Mouse (Mus musculus) R1 (cell line): ENCODE measurements around the gene Rps2.
"Not testable (repeated sequence)": the region's sequence is repeated elsewhere in the genome, so short reads cannot be mapped to it uniquely, and the experiment has no call there.

Experiments used
- DNase-seq: peaks from one replicate; pipeline ENCODE4 v3.0.0-alpha.2; 2018; ENCODE audit warnings: low read depth, low spot score

The Rps2 gene

DNA sequence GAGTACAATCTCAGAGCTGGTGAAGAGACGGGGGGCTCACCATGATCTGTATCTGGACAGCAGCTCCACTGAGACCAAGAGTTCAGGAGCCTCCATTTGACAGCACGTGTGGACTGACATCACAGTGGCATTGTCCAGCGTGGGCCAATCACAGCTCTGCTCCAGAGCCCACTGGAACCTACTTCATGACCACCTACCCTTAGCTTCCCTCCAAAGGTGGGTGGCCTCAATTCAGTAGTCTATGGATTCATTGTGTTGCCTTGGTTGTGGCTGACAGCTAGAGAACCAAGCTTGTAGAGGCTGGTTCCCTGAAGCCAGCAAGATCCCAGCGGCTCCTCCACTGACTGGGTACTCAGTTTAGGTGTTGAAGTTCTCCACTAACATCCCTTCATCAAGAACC lies at the start of gene Rps2, which contains the start of gene Rnf151:
Rps2 (plus strand) TSS at position 174 of the 400 bp plus-strand sequence.
Rnf151 (minus strand) TSS at position 121 of the 400 bp plus-strand sequence.
- no peak for DNase-seq

DNA sequence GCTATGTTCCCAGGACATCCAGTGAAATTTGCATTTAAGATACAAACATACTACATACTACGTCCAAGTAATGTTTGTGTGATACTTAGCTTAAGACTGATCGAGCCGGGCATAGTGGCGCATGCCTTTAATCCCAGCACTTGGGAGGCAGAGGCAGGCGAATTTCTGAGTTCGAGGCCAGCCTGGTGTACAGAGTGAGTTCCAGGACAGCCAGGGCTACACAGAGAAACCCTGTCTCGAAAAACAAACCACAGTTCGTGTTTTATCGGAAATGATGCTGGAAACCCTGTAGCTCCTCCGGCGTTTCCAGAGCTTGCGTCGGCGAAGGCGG lies 48.7 kb upstream of the Rps2 start:
- DNase-seq, result not testable (repeated sequence)

DNA sequence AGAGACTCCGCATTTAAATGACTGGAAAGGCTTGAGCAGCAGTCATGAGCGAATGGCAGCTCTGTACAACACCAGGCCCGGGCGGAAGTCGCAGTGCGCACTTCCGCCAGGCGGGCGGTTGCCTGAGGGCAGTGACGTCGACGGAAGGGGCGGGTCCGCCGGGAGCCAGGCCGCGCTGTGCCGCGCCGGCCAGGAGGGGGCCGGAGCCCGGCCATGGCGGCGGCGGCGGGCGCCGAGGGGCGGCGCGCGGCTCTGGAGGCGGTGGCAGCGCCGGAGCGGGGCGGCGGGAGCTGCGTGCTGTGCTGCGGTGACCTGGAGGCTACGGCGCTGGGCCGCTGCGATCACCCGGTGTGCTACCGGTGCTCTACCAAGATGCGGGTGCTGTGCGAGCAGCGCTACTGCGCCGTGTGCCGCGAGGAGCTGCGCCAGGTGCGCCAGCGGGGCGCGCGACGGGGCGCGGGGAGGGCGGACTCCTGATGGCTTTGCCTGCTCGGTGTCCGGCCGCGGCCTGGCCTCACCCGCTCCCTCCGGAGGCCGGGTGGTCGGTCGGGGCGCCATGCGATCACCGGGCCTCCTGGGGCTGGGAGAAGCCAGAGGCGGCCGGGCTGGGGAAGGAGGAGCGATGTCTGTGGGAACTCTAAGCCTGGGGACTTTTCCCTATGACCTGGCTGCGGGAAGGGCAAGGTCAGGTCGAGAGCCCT lies 48.2 kb upstream of the Rps2 start, which contains the start of gene Zfp598:
Zfp598 (plus strand) TSS at position 143 of the 701 bp plus-strand sequence.
- peak; percentile 94 for DNase-seq

DNA sequence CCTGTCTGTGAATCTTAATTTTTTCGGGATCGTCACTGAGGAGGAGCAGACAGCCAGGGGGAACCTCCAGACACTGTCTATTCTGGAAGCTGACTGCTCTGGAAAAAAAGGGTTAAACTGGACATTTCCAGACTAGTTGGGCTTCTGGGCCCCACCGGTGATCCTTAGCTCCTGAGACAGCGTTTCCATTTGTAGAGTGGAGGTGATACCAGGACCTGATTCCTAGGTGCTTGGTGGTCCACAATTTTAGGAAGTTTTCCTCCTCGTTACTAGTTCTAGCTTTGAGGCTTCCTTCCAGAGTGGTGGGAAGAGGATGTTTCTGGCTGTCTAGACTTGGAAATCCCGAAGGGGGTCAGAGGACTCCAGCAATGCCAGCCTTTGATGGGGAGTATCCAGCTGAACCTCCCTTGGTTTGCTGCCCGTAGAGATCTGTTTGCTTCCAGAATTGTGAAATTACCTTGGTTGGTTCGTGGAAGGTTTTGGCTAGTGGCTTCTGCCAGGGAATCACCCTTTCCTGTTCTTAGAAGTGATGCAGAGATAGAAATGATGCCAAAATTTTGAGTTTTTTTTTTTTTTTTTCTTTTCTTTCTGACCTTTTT lies 47.6 kb upstream of the Rps2 start:
- no peak for DNase-seq

DNA sequence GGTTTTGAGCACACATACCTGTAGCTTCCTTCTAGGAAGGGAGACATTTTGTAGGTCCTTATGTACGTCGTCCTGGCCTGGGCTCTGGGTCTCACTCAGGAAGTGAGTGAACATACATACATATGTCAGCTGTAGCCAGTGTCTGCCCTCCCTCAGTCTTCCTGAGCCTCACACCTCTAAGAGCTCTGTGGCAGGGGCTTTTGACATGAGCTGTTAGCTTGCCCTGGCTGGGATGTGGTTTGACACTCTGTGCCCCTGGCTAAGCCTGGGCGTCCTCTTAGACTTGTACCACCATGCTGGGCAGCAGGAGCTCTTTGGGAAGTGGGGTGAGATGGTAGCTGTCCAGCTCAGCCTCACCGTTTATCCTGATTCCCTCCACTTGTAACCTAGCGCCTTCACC lies 46.6 kb upstream of the Rps2 start:
- no peak for DNase-seq

DNA sequence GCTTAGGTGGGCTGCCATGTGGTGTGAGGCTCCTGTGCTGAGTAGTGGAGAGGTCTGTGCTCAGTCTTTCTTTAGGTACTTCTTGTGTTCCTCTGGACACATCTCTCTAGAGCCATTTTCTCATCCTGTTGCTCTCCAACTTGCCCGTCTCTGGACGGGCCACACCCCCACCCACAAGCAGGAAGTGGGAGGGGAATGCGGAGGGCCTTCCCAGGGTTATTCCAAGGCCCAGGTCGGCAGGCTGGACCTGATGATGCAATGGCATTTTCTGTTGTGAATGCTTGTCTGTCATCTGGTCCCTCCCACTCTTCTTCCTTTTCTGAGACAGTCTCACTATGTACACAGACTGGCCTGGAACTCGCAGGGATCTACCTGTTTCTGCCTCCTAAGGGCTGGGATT lies 45.8 kb upstream of the Rps2 start:
- DNase-seq, result peak; percentile 86

DNA sequence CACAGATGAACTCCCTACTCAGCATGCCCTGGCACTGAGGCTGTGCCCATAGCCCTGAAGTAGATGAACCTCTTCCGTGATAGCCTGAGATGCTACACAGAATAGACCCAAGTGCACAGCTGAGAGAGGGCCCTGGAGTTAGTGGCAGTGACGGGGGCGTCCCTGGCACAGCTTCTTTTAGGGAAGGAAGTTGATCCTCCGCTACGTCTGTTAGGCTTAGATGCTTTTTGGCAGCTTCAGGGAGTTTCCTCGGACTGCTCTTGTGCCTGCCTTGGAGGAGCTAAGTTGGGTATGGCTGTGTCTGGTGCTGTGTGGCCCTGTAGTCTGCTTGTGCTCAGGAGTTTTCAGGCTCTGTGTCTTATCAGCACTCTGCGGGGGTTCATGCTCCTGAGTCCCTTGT lies 43.6 kb upstream of the Rps2 start:
- no peak for DNase-seq

DNA sequence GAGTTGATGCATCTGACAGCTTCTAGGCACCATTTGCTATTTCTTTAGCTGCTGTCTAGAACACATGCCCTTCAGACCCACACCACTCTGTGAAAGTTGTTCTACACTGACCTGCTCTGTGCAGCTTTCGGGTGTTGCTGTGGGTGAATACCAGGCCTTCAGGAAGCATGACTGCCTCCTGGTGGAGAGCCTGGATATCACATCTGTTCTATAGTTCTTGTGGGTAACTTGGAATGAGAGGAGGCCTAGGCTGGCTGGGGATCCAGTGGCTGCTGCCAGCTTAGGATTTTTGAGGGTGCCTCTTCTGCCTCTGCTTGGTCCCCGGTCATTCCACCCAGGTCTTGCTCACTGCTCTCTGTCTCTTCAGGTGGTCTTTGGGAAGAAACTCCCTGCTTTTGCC lies 41.7 kb upstream of the Rps2 start:
- peak; percentile 91 for DNase-seq

DNA sequence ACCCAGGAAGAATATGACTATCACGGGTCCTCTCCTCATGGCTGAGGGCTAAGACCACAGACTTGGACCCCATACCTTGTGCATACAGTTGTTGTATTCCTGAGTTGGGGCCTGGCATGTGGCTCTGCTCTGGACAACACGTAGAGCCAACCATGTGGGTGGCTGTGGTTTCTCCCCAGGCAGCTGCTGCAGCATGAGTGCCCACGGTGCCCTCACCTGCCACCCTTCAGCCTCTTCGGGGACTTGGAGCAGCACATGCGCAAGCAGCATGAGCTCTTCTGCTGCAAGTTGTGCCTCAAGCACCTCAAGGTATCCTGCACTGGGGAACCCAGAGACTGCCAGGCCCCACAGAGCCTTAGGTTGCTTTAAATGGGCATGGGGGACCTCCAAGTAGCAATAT lies 41.0 kb upstream of the Rps2 start:
- no peak for DNase-seq

DNA sequence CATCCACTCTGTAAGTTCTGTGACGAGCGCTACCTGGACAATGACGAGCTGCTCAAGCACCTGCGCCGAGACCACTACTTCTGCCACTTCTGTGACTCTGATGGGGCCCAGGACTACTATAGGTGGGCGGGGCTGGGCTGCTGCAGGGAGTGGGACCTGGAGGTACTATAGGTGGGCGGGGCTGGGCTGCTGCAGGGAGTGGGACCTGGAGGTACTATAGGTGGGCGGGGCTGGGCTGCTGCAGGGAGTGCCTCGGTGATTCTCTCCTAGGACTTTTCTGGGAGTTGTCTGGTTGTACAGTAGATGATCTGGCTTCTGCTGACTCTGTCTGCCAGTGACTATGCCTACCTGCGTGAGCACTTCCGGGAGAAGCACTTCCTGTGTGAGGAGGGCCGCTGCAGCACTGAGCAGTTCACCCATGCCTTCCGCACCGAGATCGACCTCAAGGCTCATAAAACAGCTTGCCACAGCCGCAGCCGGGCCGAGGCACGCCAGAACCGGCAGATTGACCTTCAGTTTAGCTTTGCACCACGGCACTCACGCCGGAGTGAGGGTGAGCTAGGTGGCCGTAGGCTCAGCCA lies 40.3 kb upstream of the Rps2 start:
- peak; percentile 78 for DNase-seq

DNA sequence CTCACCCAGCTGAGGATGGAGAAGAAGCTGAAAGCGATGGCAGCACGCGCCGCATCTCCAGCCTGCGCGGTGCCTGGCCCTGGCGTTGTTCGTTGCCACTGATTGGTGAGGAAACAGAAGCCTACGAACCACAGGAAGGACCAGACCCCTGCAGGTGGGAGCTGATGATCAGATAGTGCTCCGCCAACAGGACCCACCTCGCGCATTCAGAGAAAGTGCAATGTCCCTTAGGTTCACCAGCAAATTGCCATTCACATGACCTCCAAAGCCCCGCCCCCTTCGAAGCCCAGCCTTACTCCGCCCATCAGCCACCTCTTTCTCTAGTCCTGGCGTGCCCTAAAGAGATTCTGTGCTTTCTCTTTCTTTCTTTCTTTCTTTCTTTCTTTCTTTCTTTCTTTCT lies 31.4 kb upstream of the Rps2 start:
- DNase-seq, result peak; percentile 89

DNA sequence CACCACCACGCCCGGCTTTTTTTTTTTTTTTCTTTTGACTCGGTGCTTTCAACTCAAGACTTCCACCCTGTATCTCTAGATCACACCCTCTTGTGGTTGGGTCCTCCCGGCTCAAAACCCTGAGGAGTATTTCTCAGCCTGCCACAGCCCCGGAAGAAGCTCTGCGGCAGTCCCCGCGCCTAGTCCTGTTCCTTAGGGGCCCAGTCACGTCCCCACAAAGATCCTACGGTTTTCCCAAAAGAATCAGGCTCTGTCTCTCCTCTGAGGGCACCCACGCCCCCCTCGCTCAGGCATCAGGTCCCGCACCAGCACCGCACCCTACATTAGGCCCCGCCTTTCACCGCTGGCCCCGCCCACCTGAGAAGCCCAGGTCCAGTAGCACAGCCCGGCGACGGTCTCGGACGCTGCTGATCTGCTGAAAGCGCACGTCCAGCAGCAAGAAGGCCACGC lies 30.7 kb upstream of the Rps2 start:
- DNase-seq, result peak; percentile 68

DNA sequence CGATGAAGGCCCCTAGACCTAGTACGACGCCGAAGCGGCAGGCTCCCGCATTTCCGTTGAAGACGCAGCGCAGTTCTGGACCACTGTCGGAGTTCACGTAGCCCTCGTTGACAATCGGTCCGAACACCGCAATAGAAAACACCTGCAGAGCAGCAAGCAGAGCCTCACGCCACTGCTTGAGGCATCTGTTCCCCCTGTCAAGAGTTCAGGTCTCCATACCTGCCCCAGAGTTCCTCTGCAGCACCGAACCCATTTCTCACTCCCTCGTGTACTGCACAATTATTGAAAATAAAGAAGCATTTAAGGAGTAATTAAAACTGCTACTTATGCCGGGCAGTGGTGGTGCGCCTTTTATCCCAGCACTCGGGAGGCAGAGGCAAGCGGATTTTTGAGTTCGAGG lies 30.3 kb upstream of the Rps2 start:
- no peak for DNase-seq

DNA sequence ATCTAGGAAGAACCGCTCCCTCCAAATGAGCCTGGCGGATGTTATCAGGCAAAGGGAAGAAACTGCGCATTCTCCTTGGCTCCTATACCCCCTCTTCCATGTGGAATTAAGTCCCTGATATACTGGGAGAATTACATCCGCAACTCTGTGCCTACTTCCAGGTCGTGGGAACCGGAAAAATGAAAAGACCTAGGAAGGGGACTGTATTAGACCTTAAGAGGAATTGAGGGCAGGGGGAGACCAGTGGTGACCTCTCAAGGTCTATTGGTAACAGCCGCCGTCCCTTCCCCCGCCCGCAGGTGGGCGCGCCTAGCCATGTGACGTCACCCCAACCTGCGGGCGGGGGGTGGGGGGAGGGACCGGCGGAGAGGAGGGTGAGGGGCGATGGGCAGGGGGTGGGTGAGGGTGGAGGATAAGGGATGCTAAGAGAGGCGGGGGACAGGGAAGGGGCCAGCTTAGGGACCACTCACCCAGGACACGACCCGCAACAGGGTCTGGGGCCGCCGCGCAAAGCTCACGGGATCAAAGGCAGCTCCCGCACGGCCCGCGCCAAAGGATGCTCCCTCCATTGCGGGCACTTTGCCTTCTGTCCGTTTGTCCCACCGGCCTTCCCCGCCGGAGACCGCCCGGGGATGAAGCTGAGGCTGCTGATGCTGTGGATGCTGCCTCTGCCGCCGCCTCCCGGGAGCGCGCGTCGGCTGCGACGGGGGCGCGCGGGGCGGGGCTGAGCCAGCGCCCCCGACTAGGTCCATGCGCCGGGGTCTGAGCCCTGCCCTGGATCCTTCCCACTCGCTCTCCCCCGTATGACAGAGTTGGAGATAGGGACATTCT lies 28.4 kb upstream of the Rps2 start, which contains the start of gene Syngr3:
Syngr3 (minus strand) TSS at position 705 of the 831 bp plus-strand sequence.
- DNase-seq, result no peak

DNA sequence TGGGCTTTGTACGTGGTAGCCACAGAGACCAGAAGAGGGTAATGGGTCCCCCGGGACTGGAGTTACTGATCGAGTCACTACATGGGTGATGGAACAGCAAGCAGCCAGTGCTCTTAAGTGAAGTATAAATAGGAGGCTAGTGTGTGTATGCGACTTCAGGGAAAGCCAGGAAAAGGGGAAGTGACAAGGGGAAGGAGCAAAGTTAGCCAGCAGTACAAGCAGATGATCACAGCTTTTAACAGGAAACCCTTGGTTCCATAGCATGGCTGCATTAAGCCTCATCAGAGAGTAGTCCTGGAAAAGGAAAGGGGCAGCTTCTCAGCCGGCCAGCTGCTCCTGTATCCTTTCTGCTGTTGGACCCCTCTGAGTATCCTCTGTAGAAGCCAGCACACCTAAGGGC lies 25.5 kb upstream of the Rps2 start:
- DNase-seq, result no peak

DNA sequence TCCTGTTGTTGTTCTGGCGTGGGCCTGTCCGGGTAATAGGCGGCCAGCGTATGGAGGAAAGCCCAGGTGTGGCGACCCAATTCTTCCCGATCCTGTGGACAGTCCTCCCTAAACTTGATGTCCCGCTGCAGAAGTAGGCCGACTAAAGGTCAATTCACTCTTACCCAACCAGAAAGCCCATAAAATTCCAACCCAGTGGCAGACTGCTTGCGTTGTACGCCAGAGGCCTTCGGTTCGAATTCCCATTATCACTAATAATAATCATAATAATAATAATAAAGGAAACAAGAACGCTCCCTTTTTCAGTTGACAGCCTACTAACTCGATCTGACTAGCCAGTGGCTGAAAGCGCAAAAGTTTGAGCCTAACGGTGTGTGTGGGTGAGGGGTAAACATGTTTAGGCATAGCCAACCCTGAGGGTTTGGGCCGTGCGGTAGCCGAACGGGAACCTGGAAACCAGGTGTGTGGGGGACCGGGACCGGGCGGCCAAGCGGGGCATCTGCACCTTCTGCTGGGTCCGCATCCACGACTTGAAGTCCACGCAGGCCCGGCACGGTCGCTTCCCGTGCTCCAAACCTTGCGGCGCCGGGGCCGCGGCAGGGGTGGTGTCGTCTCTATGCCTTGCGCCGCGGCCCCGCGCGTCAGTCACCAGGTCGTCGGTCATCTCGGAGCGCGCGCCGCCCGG lies 22.4 kb upstream of the Rps2 start:
- no peak for DNase-seq

DNA sequence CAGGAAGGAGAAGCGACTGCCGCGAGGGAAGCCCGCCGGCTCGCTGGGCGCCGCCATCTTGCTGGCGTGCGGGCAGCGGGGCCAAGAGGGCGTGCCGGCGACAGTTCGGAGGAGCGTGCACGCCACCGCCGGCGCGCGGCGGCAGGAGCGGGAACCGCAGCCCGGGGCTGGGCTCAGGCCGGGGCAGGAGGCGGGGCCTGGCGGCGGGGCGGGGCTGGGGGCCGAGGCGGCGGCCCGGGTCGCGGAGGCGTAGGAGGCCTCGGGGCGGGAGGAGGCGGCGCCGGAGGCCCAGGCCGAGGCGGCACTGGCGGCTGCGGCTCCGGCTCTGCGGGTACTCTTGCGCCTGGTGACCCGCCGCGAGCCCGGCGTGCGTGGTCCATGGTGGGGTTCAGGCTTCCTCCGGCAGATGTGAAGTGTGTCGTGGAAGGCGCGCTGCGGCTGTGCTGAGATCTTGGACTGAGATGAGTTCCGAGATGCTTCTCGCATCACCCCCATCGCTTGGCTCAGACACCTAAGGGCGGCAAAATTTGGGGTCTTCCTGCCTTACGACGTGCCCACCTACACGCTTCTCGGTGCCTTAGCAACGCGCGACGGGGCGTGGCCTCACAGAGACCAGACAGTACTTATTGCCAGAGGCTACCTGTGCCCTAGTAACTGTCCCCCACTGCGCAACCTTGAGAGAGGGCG lies 21.8 kb upstream of the Rps2 start, which contains the start of the genes Gfer and Noxo1:
Gfer (minus strand) TSS at position 146 of the 687 bp plus-strand sequence.
Noxo1 (plus strand) TSS at position 224 of the 687 bp plus-strand sequence.
- peak; percentile 90 for DNase-seq

DNA sequence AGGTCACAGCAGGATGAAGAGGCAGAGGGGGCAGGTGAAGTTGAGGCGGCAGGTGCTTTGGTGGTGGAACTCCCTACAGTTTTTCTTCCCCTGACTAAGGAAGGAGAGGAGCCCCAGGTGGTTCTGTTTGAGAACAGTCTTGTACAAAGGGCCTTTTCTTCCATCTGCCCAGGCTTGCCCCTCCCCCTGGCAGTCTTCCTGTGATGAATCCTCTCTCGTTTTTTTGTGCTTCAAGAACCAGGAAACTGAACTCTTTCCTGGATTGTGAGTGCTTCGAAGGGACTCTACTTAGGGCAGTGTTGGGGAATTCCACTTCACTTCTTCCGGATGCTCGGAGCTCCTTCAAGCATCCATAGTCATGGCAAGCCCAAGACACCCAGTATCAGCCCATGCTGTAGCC lies 19.9 kb upstream of the Rps2 start:
- DNase-seq, result peak; percentile 68

DNA sequence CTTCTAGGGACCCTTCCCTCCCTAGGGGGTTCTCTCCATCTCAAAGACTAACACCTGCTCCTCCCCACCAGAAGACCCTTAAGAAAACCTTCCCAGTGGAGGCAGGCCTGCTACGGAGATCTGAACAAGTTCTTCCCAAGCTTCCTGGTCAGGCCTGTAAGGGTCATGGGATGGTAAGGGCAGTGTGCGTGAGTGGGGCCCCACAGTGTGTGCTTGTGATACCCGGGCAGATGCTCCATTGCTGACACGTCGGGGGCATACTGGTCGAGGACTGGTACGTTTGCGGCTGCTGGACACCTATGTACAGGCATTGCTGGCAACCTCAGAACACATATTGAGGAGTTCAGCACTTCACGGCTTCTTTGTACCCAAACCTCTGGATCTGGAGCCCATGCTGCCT lies 19.2 kb upstream of the Rps2 start:
- no peak for DNase-seq

DNA sequence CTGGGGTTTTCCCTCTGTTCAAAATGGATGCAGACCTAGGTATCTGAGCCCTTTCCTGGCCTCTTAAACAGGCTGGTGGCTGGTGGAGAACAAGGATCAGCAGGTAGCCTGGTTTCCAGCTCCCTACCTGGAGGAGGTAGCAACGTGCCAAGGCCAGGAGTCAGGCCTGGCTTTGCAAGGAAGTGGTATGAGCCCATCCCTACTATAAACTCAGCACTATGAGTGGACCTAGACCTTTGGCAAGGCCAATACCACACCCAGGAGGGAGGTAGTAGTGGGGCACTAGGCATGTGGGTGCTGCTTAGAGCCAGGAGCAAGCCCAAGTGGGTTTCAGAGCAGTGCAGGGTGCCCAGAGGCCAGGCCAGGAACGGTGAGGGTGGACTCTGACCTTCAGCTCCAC lies 18.4 kb upstream of the Rps2 start:
- DNase-seq, result no peak

DNA sequence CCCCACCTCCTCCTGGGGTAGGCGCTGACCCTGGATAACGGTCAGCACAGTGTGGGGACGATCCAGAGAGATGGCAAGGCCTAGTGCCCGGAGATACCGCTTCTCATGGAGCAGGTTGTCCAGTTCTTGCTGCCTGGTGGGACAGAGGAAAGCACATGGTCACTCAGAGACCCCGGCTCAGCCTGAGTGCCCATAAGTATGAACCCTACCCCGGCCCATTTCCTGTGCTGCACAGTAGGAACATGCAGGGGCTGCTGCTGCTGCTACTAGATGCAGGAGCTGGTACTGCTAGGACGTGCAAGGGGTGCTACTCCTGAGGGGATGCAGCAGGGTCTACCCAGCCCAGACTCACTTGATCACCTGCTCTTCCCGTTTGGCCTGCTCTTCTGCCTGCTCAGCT lies 16.7 kb upstream of the Rps2 start:
- no peak for DNase-seq
